Mouse (Mus musculus): Measurements from ENCODE around the gene Odaph. TPM values are rescaled to one million over a fixed set of nuclear protein-coding genes. Genes with fewer than 3 reads are reported as not detected.

The Odaph gene
- polyA plus RNA-seq, 1 experiment from 2014 or later: not detected

- H3K9ac ChIP-seq (ENCODE audit: low read depth, low read length): no peak overlapping the region
These were observed 15.7 kb downstream of the Odaph start for GRCm38 (mm10) chr5:92003011-92003410.

GRCm38 (mm10) chr5:92009827-92010226 is 22.6 kb downstream of the Odaph start:
- Histone ChIP-seq H3K36me3 (ENCODE audit: control insufficient read depth, insufficient read depth, low read length) (no peaks in the 10 kb centered on the region), H3K27ac (ENCODE audit: low read length) (no peak overlapping the region), H3K4me3 (ENCODE audit: low read depth, low read length) (no peak overlapping the region), H3K4me2 (ENCODE audit: low read length) (no peak overlapping the region), H3K4me1 (ENCODE audit: control insufficient read depth, insufficient read depth, low read length) (no peaks in the 10 kb centered on the region), H3K27me3 (ENCODE audit: control insufficient read depth, insufficient read depth, low read depth, low read length) (no peaks in the 10 kb centered on the region), H3K9ac (ENCODE audit: low read depth, low read length) (no peak overlapping the region), H3K9me3 (replicated peaks; ENCODE audit: control insufficient read depth, low read length, poor library complexity, severe bottlenecking) (no peaks in the 10 kb centered on the region)
- no peak for ATAC-seq
- WGBS: 52% methylated on average over 2 of the region's 2 CpGs

More at GRCm38 (mm10) chr5:92003011-92003410, 15.7 kb downstream of the Odaph start:
- Histone ChIP-seq H3K4me2 (ENCODE audit: low read length) (no peak overlapping the region), H3K4me3 (ENCODE audit: low read depth, low read length) (no peak overlapping the region), H3K4me1 (ENCODE audit: control insufficient read depth, insufficient read depth, low read length) (no peaks in the 10 kb centered on the region), H3K9me3 (replicated peaks; ENCODE audit: control insufficient read depth, low read length, poor library complexity, severe bottlenecking) (no peaks in the 10 kb centered on the region; the same call in 1 of the 2 replicates), H3K27ac (ENCODE audit: low read length) (no peak overlapping the region), H3K27me3 (ENCODE audit: control insufficient read depth, insufficient read depth, low read depth, low read length) (no peaks in the 10 kb centered on the region), H3K36me3 (ENCODE audit: control insufficient read depth, insufficient read depth, low read length) (no peaks in the 10 kb centered on the region)
- 0 out of 2 replicates have a peak, but pooled peaks have one; percentile 39 for ATAC-seq
- WGBS: 84% methylated on average over 2 of the region's 2 CpGs

- 68% methylated on average over 7 of the region's 7 CpGs for WGBS
- no peaks in the 10 kb centered on the region for H3K27me3 ChIP-seq (ENCODE audit: control insufficient read depth, insufficient read depth, low read depth, low read length)
- no peak overlapping the region for H3K27ac ChIP-seq (ENCODE audit: low read length)
- H3K4me2 ChIP-seq (ENCODE audit: low read length): no peak overlapping the region
- H3K9me3 ChIP-seq (replicated peaks; ENCODE audit: control insufficient read depth, low read length, poor library complexity, severe bottlenecking): no peaks in the 10 kb centered on the region
- no peaks in the 10 kb centered on the region for H3K36me3 ChIP-seq (ENCODE audit: control insufficient read depth, insufficient read depth, low read length)
- H3K9ac ChIP-seq (ENCODE audit: low read depth, low read length): no peak overlapping the region
- no peak for ATAC-seq
- H3K4me1 ChIP-seq (ENCODE audit: control insufficient read depth, insufficient read depth, low read length): no peaks in the 10 kb centered on the region
- no peak overlapping the region for H3K4me3 ChIP-seq (ENCODE audit: low read depth, low read length)
These were observed 24.5 kb downstream of the Odaph start for GRCm38 (mm10) chr5:92011756-92012155.

- H3K4me2 ChIP-seq (ENCODE audit: low read length): no peak overlapping the region
- H3K4me1 ChIP-seq (ENCODE audit: control insufficient read depth, insufficient read depth, low read length): no peaks in the 10 kb centered on the region
- H3K36me3 ChIP-seq (ENCODE audit: control insufficient read depth, insufficient read depth, low read length): no peaks in the 10 kb centered on the region
- WGBS: 59% methylated on average over 2 of the region's 2 CpGs
- H3K27me3 ChIP-seq (ENCODE audit: control insufficient read depth, insufficient read depth, low read depth, low read length): no peaks in the 10 kb centered on the region
- no peak overlapping the region for H3K27ac ChIP-seq (ENCODE audit: low read length)
- no peaks in the 10 kb centered on the region for H3K9me3 ChIP-seq (replicated peaks; ENCODE audit: control insufficient read depth, low read length, poor library complexity, severe bottlenecking)
- no peak overlapping the region for H3K4me3 ChIP-seq (ENCODE audit: low read depth, low read length)
- no peak for ATAC-seq
- no peak overlapping the region for H3K9ac ChIP-seq (ENCODE audit: low read depth, low read length)
These were observed 32.7 kb downstream of the Odaph start for GRCm38 (mm10) chr5:92019960-92020359.

GRCm38 (mm10) chr5:92042377-92043348 is 55.4 kb downstream of the Odaph start:
- WGBS: under 1% methylated on average over 66 of the region's 68 CpGs
- Histone ChIP-seq H3K27ac (ENCODE audit: low read length) (peak overlapping the region; percentile 78), H3K9ac (ENCODE audit: low read depth, low read length) (peak overlapping the region; percentile 74), H3K9me3 (replicated peaks; ENCODE audit: control insufficient read depth, low read length, poor library complexity, severe bottlenecking) (no peaks in the 10 kb centered on the region), H3K4me2 (ENCODE audit: low read length) (peak overlapping the region; percentile 90), H3K27me3 (ENCODE audit: control insufficient read depth, insufficient read depth, low read depth, low read length) (peaks cover 3% of the 10 kb centered on the region), H3K36me3 (ENCODE audit: control insufficient read depth, insufficient read depth, low read length) (no peaks in the 10 kb centered on the region), H3K4me3 (ENCODE audit: low read depth, low read length) (peak overlapping the region; percentile 86), H3K4me1 (ENCODE audit: control insufficient read depth, insufficient read depth, low read length) (0 out of 2 replicates have a peak, but pooled peaks cover 3% of the 10 kb centered on the region)
- peak; percentile 99 for ATAC-seq

- Histone ChIP-seq H3K4me3 (ENCODE audit: low read depth, low read length) (peak within 1 kb of the TSS; percentile 86), H3K4me1 (ENCODE audit: control insufficient read depth, insufficient read depth, low read length) (0 out of 2 replicates have a peak, but pooled peaks cover 3% of the 10 kb centered on the region), H3K4me2 (ENCODE audit: low read length) (peak within 1 kb of the TSS; percentile 90), H3K9me3 (replicated peaks; ENCODE audit: control insufficient read depth, low read length, poor library complexity, severe bottlenecking) (no peaks in the 10 kb centered on the region), H3K27me3 (ENCODE audit: control insufficient read depth, insufficient read depth, low read depth, low read length) (peaks cover 3% of the 10 kb centered on the region), H3K36me3 (ENCODE audit: control insufficient read depth, insufficient read depth, low read length) (no peaks in the 10 kb centered on the region), H3K27ac (ENCODE audit: low read length) (peak within 1 kb of the TSS; percentile 78), H3K9ac (ENCODE audit: low read depth, low read length) (peak within 1 kb of the TSS; percentile 74)
- no peak for ATAC-seq
- WGBS: 77% methylated on average over 4 of the region's 4 CpGs
These were observed 56.5 kb downstream of the Odaph start, which contains the start of gene Cdkl2 for GRCm38 (mm10) chr5:92043783-92044182. Gene Cdkl2, minus strand, starts transcription at chr5:92043883.

Other genes with a start within 250 kb of the Odaph start
- 70.8 and 76.9 TPM in 2 replicates for gene Rchy1, start 24.4 kb upstream of the Odaph start, polyA plus RNA-seq (2015; fragmentation: Nextera tagmentation; extraction: Ambion mirVana)
- gene Cdkl2, start 56.4 kb downstream of the Odaph start, polyA plus RNA-seq (2015; fragmentation: Nextera tagmentation; extraction: Ambion mirVana): 14.6 and 19.7 TPM in 2 replicates
- gene G3bp2, start 96.2 kb downstream of the Odaph start, polyA plus RNA-seq (2015; fragmentation: Nextera tagmentation; extraction: Ambion mirVana): 376 and 385 TPM in 2 replicates
- gene Uso1, start 150.5 kb downstream of the Odaph start, polyA plus RNA-seq (2015; fragmentation: Nextera tagmentation; extraction: Ambion mirVana): 38.4 and 46.0 TPM in 2 replicates
- gene U90926, start 227.9 kb downstream of the Odaph start, polyA plus RNA-seq (2015; fragmentation: Nextera tagmentation; extraction: Ambion mirVana): not detected in 2 replicates